28 mouse cellular contexts compared by ENCODE assay signal in the genomic region with DNA sequence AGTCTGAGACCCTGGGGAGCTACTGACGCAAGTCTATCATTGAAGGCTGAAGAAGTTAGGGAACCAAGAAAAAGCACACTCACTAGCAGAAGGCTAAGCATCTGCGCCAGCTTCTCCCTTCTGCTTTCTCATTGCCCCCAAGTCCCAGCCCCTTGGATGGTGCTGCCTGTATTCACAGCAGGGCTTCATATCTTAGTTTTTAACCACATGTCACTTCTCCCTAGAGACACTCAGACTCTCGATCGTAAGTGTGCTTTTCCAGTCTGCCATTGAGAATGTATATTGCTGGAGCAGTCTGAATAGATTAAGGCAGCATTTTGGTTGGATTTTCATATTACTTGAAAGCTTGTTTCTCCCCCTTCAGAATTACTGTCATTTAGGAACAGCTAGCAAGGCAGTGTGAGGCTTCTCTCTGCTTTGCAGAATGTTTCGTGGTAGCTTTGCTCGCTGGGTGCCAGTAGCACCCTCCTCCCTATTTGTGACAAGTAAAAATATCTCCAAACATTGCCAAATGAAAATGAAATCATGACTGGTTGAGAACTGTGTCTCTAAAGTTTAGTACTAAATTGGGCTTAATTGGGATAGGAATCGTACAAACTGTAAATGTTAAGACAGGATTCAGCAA.
DNase-seq lines count a peak whose midpoint lies in the region; ATAC-seq and TF ChIP-seq lines count a peak whose summit lies in the region.
"Had no signal": no experiment of that assay in that cellular context is flagged by ENCODE, and none has a peak within 500 bp of the region (broad histone marks: within the 10 kb centered on the region; RNA-seq: fewer than 3 reads in every experiment).

No protein-coding gene starts in this region.

- no peak overlapping the region for H3K27ac ChIP-seq in forebrain, embryonic 16.5 days (ENCODE audit: low read length)
- H3K27ac ChIP-seq in forebrain, embryonic 10.5 days, result no peak overlapping the region
- 0 out of 2 replicates have a peak overlapping the region, but pooled peaks have one; percentile 24 for H3K27ac ChIP-seq in left cerebral cortex, adult 2 months
- H3K27ac ChIP-seq: embryonic facial prominence, embryonic 13.5 days; heart, embryonic 15.5 days; limb, embryonic 10.5 days; limb, embryonic 15.5 days; liver, embryonic 13.5 days; macrophage; stomach, embryonic 15.5 days had no signal

- H3K4me2 ChIP-seq in forebrain, embryonic 16.5 days (ENCODE audit: low read length), result no peak overlapping the region
- H3K4me2 ChIP-seq: embryonic facial prominence, embryonic 13.5 days; heart, embryonic 15.5 days; limb, embryonic 15.5 days; liver, embryonic 13.5 days; stomach, embryonic 15.5 days had no signal

- H3K9ac ChIP-seq in forebrain, embryonic 16.5 days (replicated peaks; ENCODE audit: low read depth, low read length), result no peak overlapping the region
- H3K9ac ChIP-seq: embryonic facial prominence, embryonic 13.5 days; heart, embryonic 15.5 days; limb, embryonic 15.5 days; liver, embryonic 13.5 days; stomach, embryonic 15.5 days had no signal

- intact Hi-C loops in left cerebral cortex, adult 2 months (cut with DNase I), result no loop called here
- intact Hi-C loops in left cerebral cortex, postnatal 4 days (cut with DNase I), result no loop called here

- H3K27me3 ChIP-seq in forebrain, embryonic 16.5 days (replicated peaks; ENCODE audit: control insufficient read depth, insufficient read depth, low read length), result no peaks in the 10 kb centered on the region
- no peaks in the 10 kb centered on the region for H3K27me3 ChIP-seq in forebrain, embryonic 10.5 days (ENCODE audit: poor library complexity, severe bottlenecking)
- H3K27me3 ChIP-seq: embryonic facial prominence, embryonic 13.5 days; heart, embryonic 15.5 days; limb, embryonic 15.5 days; liver, embryonic 13.5 days; stomach, embryonic 15.5 days had no signal

- no peaks in the 10 kb centered on the region for H3K9me3 ChIP-seq in forebrain, embryonic 16.5 days (ENCODE audit: control insufficient read depth, low read length)
- H3K9me3 ChIP-seq in forebrain, embryonic 10.5 days, result no peaks in the 10 kb centered on the region
- H3K9me3 ChIP-seq: embryonic facial prominence, embryonic 13.5 days; G1E; heart, embryonic 15.5 days; limb, embryonic 10.5 days; limb, embryonic 15.5 days; liver, embryonic 13.5 days; stomach, embryonic 15.5 days had no signal

- no peak for TF ChIP-seq CTCF in left cerebral cortex, adult 2 months (IDR thresholded peaks at IDR 0.05)

- H3K4me1 ChIP-seq in forebrain, embryonic 16.5 days (replicated peaks; ENCODE audit: control insufficient read depth, insufficient read depth, low read length), result no peaks in the 10 kb centered on the region
- no peaks in the 10 kb centered on the region for H3K4me1 ChIP-seq in forebrain, embryonic 10.5 days
- H3K4me1 ChIP-seq: embryonic facial prominence, embryonic 13.5 days; heart, embryonic 15.5 days; limb, embryonic 10.5 days; limb, embryonic 15.5 days; liver, embryonic 13.5 days; stomach, embryonic 15.5 days had no signal

- DNase-seq in forebrain, embryonic 10.5 days (ENCODE audit: extremely low spot score, low spot score), result no peak
- DNase-seq in left cerebral cortex, adult 2 months (ENCODE audit: extremely low spot score in 1 of 2, low spot score in 2 of 2), result no peak
- DNase-seq in left cerebral cortex, postnatal 4 days, result no peak
- DNase-seq in brain, embryonic 18.5 days (ENCODE audit: low read depth, low spot score), result peak; percentile 39
- DNase-seq in layer of hippocampus, postnatal 36 days, result peak; percentile 26 to 31
- no peak for DNase-seq in thymus, postnatal 25 days
- no peak for DNase-seq in cerebellum, adult 9-11 months
- DNase-seq: adrenal gland, adult 8-10 months; cerebellum, adult 11 months; cerebellum, postnatal 10 days; gastrocnemius, postnatal 10 days; kidney, adult 18-20 months; kidney, postnatal 36 days; liver, embryonic 13.5 days; lung, adult 18-20 months; lung, postnatal 10 days; midbrain, embryonic 14.5 days; retina, postnatal 1 day; thymus, postnatal 14 days had no signal

- no peak overlapping the region for H3K4me3 ChIP-seq in forebrain, embryonic 16.5 days (replicated peaks; ENCODE audit: low read length)
- H3K4me3 ChIP-seq in forebrain, embryonic 10.5 days, result no peak overlapping the region
- no peak overlapping the region for H3K4me3 ChIP-seq in left cerebral cortex, adult 2 months
- H3K4me3 ChIP-seq: embryonic facial prominence, embryonic 13.5 days; heart, embryonic 15.5 days; limb, embryonic 10.5 days; limb, embryonic 15.5 days; liver, embryonic 13.5 days; stomach, embryonic 15.5 days had no signal

- no peaks in the 10 kb centered on the region for H3K36me3 ChIP-seq in forebrain, embryonic 16.5 days (ENCODE audit: control insufficient read depth, insufficient read depth)
- H3K36me3 ChIP-seq in forebrain, embryonic 10.5 days (replicated peaks), result no peaks in the 10 kb centered on the region
- H3K36me3 ChIP-seq: embryonic facial prominence, embryonic 13.5 days; G1E; heart, embryonic 15.5 days; limb, embryonic 10.5 days; limb, embryonic 15.5 days; liver, embryonic 13.5 days; stomach, embryonic 15.5 days had no signal

- WGBS in forebrain, embryonic 16.5 days, result 85% methylated on average over 7 of the region's 7 CpGs
- 96% methylated on average over 7 of the region's 7 CpGs for WGBS in forebrain, embryonic 10.5 days

- ATAC-seq in forebrain, embryonic 16.5 days, result peak; percentile 78
- ATAC-seq: hindbrain, embryonic 16.5 days had no signal

Comparison
In these comparisons a context has a peak if more than half of its experiments do, and no peak if none do; other contexts are left out.
1. DNase-seq: peak in brain, embryonic 18.5 days (single experiment) and layer of hippocampus, postnatal 36 days (2 of 2); none in forebrain, embryonic 10.5 days (single experiment), left cerebral cortex, adult 2 months (0 of 2), left cerebral cortex, postnatal 4 days (single experiment), thymus, postnatal 25 days (single experiment) and cerebellum, adult 9-11 months (single experiment).